Mouse (Mus musculus): ENCODE measurements around the gene Tcfl5. TPM values are rescaled to one million over a fixed set of nuclear protein-coding genes. Genes with fewer than 3 reads are reported as not detected.
A peak's percentile ranks its signal among the peaks of the same experiment; 100 is the strongest.

The Tcfl5 gene
- total and polyA plus RNA-seq, 2 experiments from 2014 or later = 0.04 TPM; not detected in 1

DNA sequence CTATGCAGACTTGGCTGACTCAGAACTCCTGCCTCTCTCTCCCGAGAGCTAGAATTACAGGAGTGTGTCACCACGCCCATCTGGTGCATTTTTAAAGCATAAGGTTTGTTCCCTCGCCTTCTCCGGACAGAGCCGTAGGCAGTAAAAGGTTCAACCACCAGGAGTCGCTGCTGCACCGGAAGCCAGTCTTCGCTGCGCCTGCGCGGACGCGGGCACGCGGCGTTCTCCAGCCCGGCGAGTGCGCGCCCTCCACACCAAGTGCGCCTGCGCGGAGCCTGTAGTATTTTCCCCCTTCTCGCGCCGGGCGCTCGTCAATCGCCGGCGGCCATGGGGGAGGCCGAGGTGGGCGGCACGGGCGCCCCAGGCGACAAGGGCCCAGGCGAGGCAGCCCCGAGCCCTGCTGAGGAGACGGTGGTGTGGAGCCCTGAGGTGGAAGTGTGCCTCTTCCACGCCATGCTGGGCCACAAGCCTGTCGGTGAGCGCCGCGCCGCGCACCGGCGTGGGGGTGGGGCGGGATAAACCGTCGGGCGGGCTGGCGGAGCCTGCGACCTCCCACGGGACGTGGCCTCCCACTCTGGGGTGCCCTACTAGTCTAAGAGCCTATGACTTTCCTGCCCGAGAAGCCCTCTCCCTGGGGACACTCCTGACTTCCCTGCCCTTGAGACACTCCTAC, 59.9 kb downstream of the Tcfl5 start:
- Histone ChIP-seq H3K4me1 (ENCODE audit: control insufficient read depth, insufficient read depth) (peaks cover 10% of the 10 kb centered on the region), H3K27ac (ENCODE audit: low read depth) (peak overlapping the region; percentile 73), H3K4me2 (ENCODE audit: low read depth, low read length) (peak overlapping the region; percentile 96), H3K4me3 (ENCODE audit: low read depth, low read length) (peak overlapping the region; percentile 90), H3K9me3 (replicated peaks; ENCODE audit: control insufficient read depth, low read length) (no peaks in the 10 kb centered on the region), H3K9ac (replicated peaks; ENCODE audit: low read depth, low read length) (peak overlapping the region; percentile 91), H3K36me3 (replicated peaks; ENCODE audit: control insufficient read depth, insufficient read depth, low read length) (peaks cover 21% of the 10 kb centered on the region), H3K27me3 (ENCODE audit: control insufficient read depth, insufficient read depth, low read length) (no peaks in the 10 kb centered on the region)
- TF ChIP-seq CTCF (IDR thresholded peaks at IDR 0.05; ENCODE audit: low read depth) = peak; percentile 94
- TF ChIP-seq EP300 (IDR thresholded peaks at IDR 0.05; ENCODE audit: low read depth) = no peak
- WGBS = 0% methylated on average over 42 of the region's 57 CpGs
- ATAC-seq (ENCODE audit: insufficient read depth, low read depth) (peak; percentile 87), DNase-seq (ENCODE audit: low spot score) (peak; percentile 92)

DNA sequence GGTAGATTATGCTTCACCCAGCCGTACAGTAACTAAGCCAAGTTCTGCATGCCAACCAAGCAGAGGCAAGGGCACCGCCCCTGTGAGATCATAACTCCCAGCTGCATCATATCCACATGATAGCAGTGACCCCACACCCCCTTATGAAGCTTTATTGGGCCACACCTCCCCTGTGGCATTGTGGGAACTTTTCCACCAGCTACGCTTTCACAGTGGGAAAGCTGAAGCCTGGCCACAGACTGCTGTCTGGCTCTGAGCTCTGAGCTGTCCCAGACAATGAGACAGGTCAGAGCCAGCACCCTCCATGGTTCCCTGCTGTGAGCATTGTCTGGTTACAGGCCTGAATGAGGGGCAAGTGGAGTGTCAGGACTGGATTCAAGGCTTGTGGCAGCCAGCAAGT, 61.5 kb downstream of the Tcfl5 start, which contains the start of gene Mrgbp:
Mrgbp (plus strand) TSS at position 303 of the 400 bp plus-strand sequence.
- H3K27ac ChIP-seq (ENCODE audit: low read depth) = no peak within 1 kb of the TSS

DNA sequence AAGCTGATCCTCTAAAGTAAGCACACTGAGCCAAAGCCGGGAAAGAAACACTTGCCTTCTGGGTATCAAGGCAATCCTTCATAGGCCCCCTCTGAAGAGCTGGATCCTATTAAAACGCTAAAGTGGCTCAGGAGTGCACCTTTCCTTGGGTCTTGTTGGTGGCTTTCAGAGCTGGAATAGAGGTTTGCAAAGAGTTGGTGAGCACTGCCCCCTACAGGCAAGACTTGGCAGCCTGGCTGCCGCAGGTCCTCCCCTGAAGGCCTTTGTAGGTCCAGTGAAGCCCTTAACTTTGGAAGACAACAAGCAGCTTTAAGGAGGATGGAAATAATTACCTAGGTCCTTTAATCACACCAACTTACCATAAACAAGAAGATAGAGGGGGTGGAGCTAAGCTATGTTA, 63.8 kb downstream of the Tcfl5 start:
- ATAC-seq (ENCODE audit: insufficient read depth, low read depth) (no peak), DNase-seq (ENCODE audit: low spot score) (peak; percentile 75)
- H3K9ac ChIP-seq (replicated peaks; ENCODE audit: low read depth, low read length) = no peak overlapping the region

More for the DNA sequence above, 61.5 kb downstream of the Tcfl5 start, which contains the start of gene Mrgbp:
- DNase-seq (ENCODE audit: low spot score) (no peak), ATAC-seq (ENCODE audit: insufficient read depth, low read depth) (no peak; the same call in 1 of the 2 replicates)
- Histone ChIP-seq H3K9me3 (replicated peaks; ENCODE audit: control insufficient read depth, low read length) (no peaks in the 10 kb centered on the region), H3K4me1 (ENCODE audit: control insufficient read depth, insufficient read depth) (peaks cover 10% of the 10 kb centered on the region), H3K9ac (replicated peaks; ENCODE audit: low read depth, low read length) (no peak within 1 kb of the TSS), H3K4me3 (ENCODE audit: low read depth, low read length) (no peak within 1 kb of the TSS), H3K27me3 (ENCODE audit: control insufficient read depth, insufficient read depth, low read length) (no peaks in the 10 kb centered on the region), H3K36me3 (replicated peaks; ENCODE audit: control insufficient read depth, insufficient read depth, low read length) (peaks cover 12% of the 10 kb centered on the region), H3K4me2 (ENCODE audit: low read depth, low read length) (no peak within 1 kb of the TSS)
- WGBS = 45% methylated on average over 3 of the region's 3 CpGs
- TF ChIP-seq CTCF (IDR thresholded peaks at IDR 0.05; ENCODE audit: low read depth) = no peak
- TF ChIP-seq EP300 (IDR thresholded peaks at IDR 0.05; ENCODE audit: low read depth) = no peak

DNA sequence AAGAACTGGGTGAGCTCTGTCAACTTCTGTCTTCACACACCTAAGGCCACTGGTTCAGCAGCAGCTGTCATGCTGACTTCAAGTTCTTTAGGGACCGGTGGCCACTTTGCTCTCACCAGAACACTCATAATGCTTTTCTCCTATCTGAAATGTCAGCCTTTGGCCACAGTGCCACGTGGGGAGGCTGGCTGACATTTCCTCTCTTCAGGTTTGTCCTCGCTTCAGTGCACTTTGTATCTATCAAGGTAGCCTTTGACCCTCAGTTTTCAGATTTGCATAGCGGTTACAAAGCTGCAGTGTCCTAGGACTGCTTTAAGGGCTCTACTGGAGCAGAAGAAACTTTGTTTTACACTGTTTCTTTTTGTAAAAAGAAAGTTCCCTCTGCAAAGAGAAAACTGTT, 66.0 kb downstream of the Tcfl5 start:
- Histone ChIP-seq H3K4me1 (ENCODE audit: control insufficient read depth, insufficient read depth) (no peaks in the 10 kb centered on the region), H3K27ac (ENCODE audit: low read depth) (no peak overlapping the region), H3K27me3 (ENCODE audit: control insufficient read depth, insufficient read depth, low read length) (no peaks in the 10 kb centered on the region), H3K4me2 (ENCODE audit: low read depth, low read length) (no peak overlapping the region), H3K36me3 (replicated peaks; ENCODE audit: control insufficient read depth, insufficient read depth, low read length) (no peaks in the 10 kb centered on the region), H3K4me3 (ENCODE audit: low read depth, low read length) (no peak overlapping the region), H3K9ac (replicated peaks; ENCODE audit: low read depth, low read length) (no peak overlapping the region), H3K9me3 (replicated peaks; ENCODE audit: control insufficient read depth, low read length) (no peaks in the 10 kb centered on the region)
- ATAC-seq (ENCODE audit: insufficient read depth, low read depth) = no peak
- DNase-seq (ENCODE audit: low spot score) = no peak
- WGBS = 34% methylated on average over 4 of the region's 4 CpGs
- TF ChIP-seq CTCF (IDR thresholded peaks at IDR 0.05; ENCODE audit: low read depth) (no peak), EP300 (IDR thresholded peaks at IDR 0.05; ENCODE audit: low read depth) (no peak)

More for the DNA sequence above, 63.8 kb downstream of the Tcfl5 start:
- Histone ChIP-seq H3K9me3 (replicated peaks; ENCODE audit: control insufficient read depth, low read length) (no peaks in the 10 kb centered on the region), H3K4me1 (ENCODE audit: control insufficient read depth, insufficient read depth) (peaks cover 9% of the 10 kb centered on the region), H3K4me2 (ENCODE audit: low read depth, low read length) (no peak overlapping the region), H3K27me3 (ENCODE audit: control insufficient read depth, insufficient read depth, low read length) (no peaks in the 10 kb centered on the region), H3K36me3 (replicated peaks; ENCODE audit: control insufficient read depth, insufficient read depth, low read length) (no peaks in the 10 kb centered on the region), H3K27ac (ENCODE audit: low read depth) (no peak overlapping the region), H3K4me3 (ENCODE audit: low read depth, low read length) (no peak overlapping the region)
- 5% methylated on average over 3 of the region's 3 CpGs for WGBS
- TF ChIP-seq EP300 (IDR thresholded peaks at IDR 0.05; ENCODE audit: low read depth) (no peak), CTCF (IDR thresholded peaks at IDR 0.05; ENCODE audit: low read depth) (peak; percentile 90)

Other genes with a start within 250 kb of the Tcfl5 start
- 0.50 TPM in 1 of 2 replicates, not detected in the other for gene Slco4a1, start 186.5 kb downstream of the Tcfl5 start, total RNA-seq (2014; rRNA removed; ENCODE audit: low replicate concordance)
- not detected in 2 replicates for gene Slco4a1, start 186.5 kb downstream of the Tcfl5 start, polyA plus RNA-seq (2015; fragmentation: Nextera tagmentation; extraction: Ambion mirVana)
- gene Ntsr1, start 142.7 kb downstream of the Tcfl5 start, total RNA-seq (2014; rRNA removed; ENCODE audit: low replicate concordance) = 0.08 and 1.1 TPM in 2 replicates
- 0.40 and 0.75 TPM in 2 replicates for gene Ntsr1, start 142.7 kb downstream of the Tcfl5 start, polyA plus RNA-seq (2015; fragmentation: Nextera tagmentation; extraction: Ambion mirVana)
- 40.5 and 54.3 TPM in 2 replicates for gene Mrgbp, start 61.4 kb downstream of the Tcfl5 start, total RNA-seq (2014; rRNA removed; ENCODE audit: low replicate concordance)
- 19.5 and 20.5 TPM in 2 replicates for gene Mrgbp, start 61.4 kb downstream of the Tcfl5 start, polyA plus RNA-seq (2015; fragmentation: Nextera tagmentation; extraction: Ambion mirVana)
- 81.0 and 81.6 TPM in 2 replicates for gene Ogfr, start 53.5 kb downstream of the Tcfl5 start, total RNA-seq (2014; rRNA removed; ENCODE audit: low replicate concordance)
- 33.0 and 39.3 TPM in 2 replicates for gene Ogfr, start 53.5 kb downstream of the Tcfl5 start, polyA plus RNA-seq (2015; fragmentation: Nextera tagmentation; extraction: Ambion mirVana)
- 0.62 and 1.3 TPM in 2 replicates for gene Col9a3, start 44.9 kb downstream of the Tcfl5 start, total RNA-seq (2014; rRNA removed; ENCODE audit: low replicate concordance)
- 0.77 and 1.3 TPM in 2 replicates for gene Col9a3, start 44.9 kb downstream of the Tcfl5 start, polyA plus RNA-seq (2015; fragmentation: Nextera tagmentation; extraction: Ambion mirVana)
- 22.8 and 28.3 TPM in 2 replicates for gene Dido1, start 67.3 kb upstream of the Tcfl5 start, total RNA-seq (2014; rRNA removed; ENCODE audit: low replicate concordance)
- 9.9 and 12.2 TPM in 2 replicates for gene Dido1, start 67.3 kb upstream of the Tcfl5 start, polyA plus RNA-seq (2015; fragmentation: Nextera tagmentation; extraction: Ambion mirVana)
- 26.7 and 29.8 TPM in 2 replicates for gene Gid8, start 67.4 kb upstream of the Tcfl5 start, total RNA-seq (2014; rRNA removed; ENCODE audit: low replicate concordance)
- 51.9 and 52.6 TPM in 2 replicates for gene Gid8, start 67.4 kb upstream of the Tcfl5 start, polyA plus RNA-seq (2015; fragmentation: Nextera tagmentation; extraction: Ambion mirVana)
- 1.5 TPM in 1 of 2 replicates, not detected in the other for gene Slc17a9, start 82.6 kb upstream of the Tcfl5 start, total RNA-seq (2014; rRNA removed; ENCODE audit: low replicate concordance)
- gene Slc17a9, start 82.6 kb upstream of the Tcfl5 start, polyA plus RNA-seq (2015; fragmentation: Nextera tagmentation; extraction: Ambion mirVana) = 0.44 and 0.60 TPM in 2 replicates
- not detected in 2 replicates for gene Bhlhe23, start 134.2 kb upstream of the Tcfl5 start, total RNA-seq (2014; rRNA removed; ENCODE audit: low replicate concordance)
- not detected in 2 replicates for gene Bhlhe23, start 134.2 kb upstream of the Tcfl5 start, polyA plus RNA-seq (2015; fragmentation: Nextera tagmentation; extraction: Ambion mirVana)

All from heart, postnatal 0 days (tissue).